Mouse (Mus musculus) common myeloid progenitor, adult 5-6 weeks (primary cell): ENCODE measurements around the gene Kars. TPM values are rescaled to one million over a fixed set of nuclear protein-coding genes. Genes with fewer than 3 reads are reported as not detected.

Source experiments
- ATAC-seq: replicated peaks from 2 replicates; pipeline ENCODE4 v1.8.0; 2016; ENCODE audit warnings: low read depth, mild to moderate bottlenecking, moderate TSS enrichment, inconsistent platforms; ENCODE audit not compliant: poor library complexity, severe bottlenecking
- total RNA-seq: library from RNA; stranded (forward); fragments of 200-1000, 187-1606 nt; gene quantifications from 2 replicates; pipeline ENCODE4 v1.2.3, GENCODE M21; 2017

Gene Kars
- total RNA-seq, 1 experiment from 2014 or later: 190 TPM

DNA sequence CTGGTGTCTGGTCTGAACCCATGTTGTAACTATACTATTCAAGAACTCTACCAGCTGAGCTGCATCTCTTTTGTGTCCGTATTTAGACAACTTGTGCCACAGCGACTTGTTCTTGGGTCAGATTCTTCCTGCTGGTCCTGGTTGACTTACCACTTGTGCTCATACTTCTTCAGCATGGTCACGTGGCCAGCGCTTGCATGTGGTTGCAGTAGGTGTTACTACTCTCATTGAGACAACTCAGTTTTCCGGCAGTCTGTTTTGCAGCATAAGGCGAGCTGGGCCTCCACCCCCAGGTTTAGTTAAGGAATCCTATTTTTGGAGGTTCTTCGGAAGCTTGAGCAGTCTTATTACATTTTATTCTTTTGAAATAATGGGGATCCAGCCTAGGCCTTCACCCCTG, 59.8 kb downstream of the Kars start:
- ATAC-seq: no peak

DNA sequence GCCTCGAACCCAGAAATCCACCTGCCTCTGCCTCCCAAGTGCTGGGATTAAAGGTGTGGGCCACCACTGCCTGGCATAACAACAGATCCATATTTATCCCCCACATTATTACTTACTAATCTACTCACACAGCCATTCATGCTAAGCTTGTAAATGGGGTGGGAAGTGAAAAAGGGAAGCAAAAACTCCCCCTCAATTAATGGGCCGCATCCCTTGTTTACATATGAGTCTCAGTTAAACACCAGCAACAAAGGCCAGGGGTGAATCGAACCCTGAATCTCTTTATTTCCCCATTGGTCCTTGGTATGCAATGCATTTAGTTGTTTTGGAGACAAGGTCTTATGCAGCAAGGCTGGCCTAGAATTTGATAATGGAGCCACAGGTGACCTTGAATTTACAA, 60.3 kb downstream of the Kars start:
- no peak for ATAC-seq

DNA sequence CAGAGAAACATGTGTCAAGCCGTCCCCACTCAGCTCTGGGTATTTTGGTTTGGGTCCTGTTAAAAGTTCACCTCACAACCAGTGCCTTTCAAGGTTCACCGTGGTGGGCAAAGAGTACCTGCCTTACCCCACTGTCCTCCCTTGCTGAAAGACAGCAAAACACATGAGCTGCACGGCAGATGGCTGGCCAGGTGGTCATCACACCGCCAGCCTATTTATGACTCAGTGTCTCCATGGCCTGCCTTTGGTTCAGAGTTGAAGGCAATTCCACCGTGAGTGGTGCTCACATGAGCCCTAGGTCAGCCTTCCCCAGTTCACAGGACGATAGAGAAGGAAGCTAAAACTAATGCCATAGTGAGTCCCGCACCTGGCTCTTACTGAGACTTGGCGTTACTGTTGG, 63.2 kb downstream of the Kars start:
- no peak for ATAC-seq

DNA sequence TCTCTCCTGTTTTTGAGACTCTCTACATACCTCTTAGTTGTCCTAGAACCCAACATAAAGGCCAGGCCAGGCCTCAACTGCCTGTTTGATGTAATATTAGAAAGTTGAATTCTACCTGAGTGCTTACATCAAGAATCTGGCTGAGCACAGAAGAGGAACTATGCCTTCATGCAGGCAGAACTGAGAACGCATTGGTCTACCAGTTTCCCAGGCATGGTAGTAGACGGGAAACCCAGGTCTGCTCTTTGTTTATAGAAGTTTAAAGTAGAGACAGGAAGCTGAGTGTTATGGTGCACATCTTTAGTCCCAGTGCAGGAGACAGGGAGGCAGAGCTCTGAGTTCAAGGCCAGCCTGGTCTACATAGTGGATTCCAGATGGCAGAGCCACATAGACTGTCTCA, 64.0 kb downstream of the Kars start:
- ATAC-seq: no peak

DNA sequence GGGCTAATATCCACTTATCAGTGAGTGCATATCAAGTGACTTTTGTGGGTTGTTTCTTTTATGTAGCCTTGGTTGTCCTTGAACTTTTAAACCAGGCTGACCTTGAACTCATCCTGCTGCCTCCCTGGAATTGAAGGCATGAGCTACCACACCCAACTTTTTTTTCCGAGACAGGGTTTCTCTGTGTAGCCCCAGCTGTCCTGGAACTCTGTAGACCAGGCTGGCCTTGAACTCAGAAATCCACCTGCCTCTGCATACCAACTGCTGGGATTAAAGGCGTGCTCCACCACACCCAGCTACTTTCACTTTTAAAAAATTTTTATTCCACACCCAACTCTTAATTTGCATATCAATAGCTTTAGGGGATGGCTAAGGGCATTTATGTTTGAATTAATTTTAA, 67.6 kb downstream of the Kars start:
- no peak for ATAC-seq

Other genes with a start within 250 kb of the Kars start
- 202 and 252 TPM in 2 replicates for gene Cfdp1, start 157.0 kb downstream of the Kars start, total RNA-seq
- gene Tmem170, start 134.6 kb downstream of the Kars start, total RNA-seq: 2.3 and 2.5 TPM in 2 replicates
- gene Chst5, start 100.9 kb downstream of the Kars start, total RNA-seq: not detected in 2 replicates
- 1.5 and 3.6 TPM in 2 replicates for gene Tmem231, start 77.4 kb downstream of the Kars start, total RNA-seq
- 28.6 and 41.6 TPM in 2 replicates for gene Gabarapl2, start 70.6 kb downstream of the Kars start, total RNA-seq
- 3.8 and 6.0 TPM in 2 replicates for gene Adat1, start 19.0 kb downstream of the Kars start, total RNA-seq
- gene Terf2ip, start 75 bp upstream of the Kars start, total RNA-seq: 14.1 and 15.5 TPM in 2 replicates
- gene Gm6793, start 3.7 kb upstream of the Kars start, total RNA-seq: 0.32 TPM in 1 of 2 replicates, not detected in the other